ENCODE assay signal across 8 mouse cellular contexts in genomic region chr7:13053961-13054286, GRCm38 (mm10). TPM values are rescaled to one million over a fixed set of nuclear protein-coding genes. Genes with fewer than 3 reads are reported as not detected.
A peak's percentile ranks its signal among the peaks of the same experiment; 100 is the strongest.
DNase-seq lines count a peak whose midpoint lies in the region; ATAC-seq and TF ChIP-seq lines count a peak whose summit lies in the region.

No protein-coding gene starts in this region.

- TF ChIP-seq CTCF in layer of hippocampus, adult 2 months (conservative IDR thresholded peaks at IDR 0.05), result no peak
- TF ChIP-seq CTCF in intestine, postnatal 0 days (IDR thresholded peaks at IDR 0.05; ENCODE audit: low read depth), result no peak

- 0 out of 2 replicates have a peak, but pooled peaks cover 5% of the 10 kb centered on the region for H3K4me1 ChIP-seq in embryonic facial prominence, embryonic 13.5 days
- no peaks in the 10 kb centered on the region for H3K4me1 ChIP-seq in intestine, postnatal 0 days (replicated peaks; ENCODE audit: control insufficient read depth, insufficient read depth, low read length)
- H3K4me1 ChIP-seq in neural tube, embryonic 13.5 days (replicated peaks), result peaks cover 6% of the 10 kb centered on the region

- no peaks in the 10 kb centered on the region for H3K9me3 ChIP-seq in embryonic facial prominence, embryonic 13.5 days
- H3K9me3 ChIP-seq in intestine, postnatal 0 days (ENCODE audit: control insufficient read depth), result no peaks in the 10 kb centered on the region
- H3K9me3 ChIP-seq in neural tube, embryonic 13.5 days, result no peaks in the 10 kb centered on the region

- no peak for ATAC-seq in embryonic facial prominence, embryonic 13.5 days (ENCODE audit: insufficient number of reproducible peaks, insufficient read depth, low FRiP score, low TSS enrichment, low read depth)
- peak; percentile 45; the same call in 1 of the 2 replicates for ATAC-seq in intestine, postnatal 0 days
- no peak for ATAC-seq in neural tube, embryonic 13.5 days (ENCODE audit: low read depth)

- no peaks in the 10 kb centered on the region for H3K36me3 ChIP-seq in embryonic facial prominence, embryonic 13.5 days
- H3K36me3 ChIP-seq in intestine, postnatal 0 days (ENCODE audit: control insufficient read depth, insufficient read depth), result no peaks in the 10 kb centered on the region
- no peaks in the 10 kb centered on the region for H3K36me3 ChIP-seq in neural tube, embryonic 13.5 days

- DNase-seq in layer of hippocampus, adult 2 months (ENCODE audit: low spot score in 2 of 2), result no peak
- DNase-seq in layer of hippocampus, adult 8-10 months (ENCODE audit: low spot score in 2 of 2), result no peak
- DNase-seq in embryo, embryonic 10.5 days (ENCODE audit: low spot score), result no peak
- DNase-seq in spleen, adult 18-20 months, result no peak
- no peak for DNase-seq in layer of hippocampus, postnatal 36 days

- 3% methylated on average over 15 of the region's 15 CpGs for WGBS in embryonic facial prominence, embryonic 13.5 days
- 2% methylated on average over 15 of the region's 15 CpGs for WGBS in intestine, postnatal 0 days
- 2% methylated on average over 15 of the region's 15 CpGs for WGBS in neural tube, embryonic 13.5 days

- H3K4me2 ChIP-seq in embryonic facial prominence, embryonic 13.5 days, result peak overlapping the region; percentile 67
- peak overlapping the region; percentile 77 for H3K4me2 ChIP-seq in intestine, postnatal 0 days (replicated peaks; ENCODE audit: low read depth)
- H3K4me2 ChIP-seq in neural tube, embryonic 13.5 days, result peak overlapping the region; percentile 59

- no peaks in the 10 kb centered on the region for H3K27me3 ChIP-seq in embryonic facial prominence, embryonic 13.5 days
- no peaks in the 10 kb centered on the region for H3K27me3 ChIP-seq in intestine, postnatal 0 days (replicated peaks; ENCODE audit: control insufficient read depth, insufficient read depth, low read length)
- H3K27me3 ChIP-seq in neural tube, embryonic 13.5 days, result no peaks in the 10 kb centered on the region

- peak overlapping the region; percentile 72 for H3K9ac ChIP-seq in embryonic facial prominence, embryonic 13.5 days
- H3K9ac ChIP-seq in intestine, postnatal 0 days (ENCODE audit: low read depth, low read length), result peak overlapping the region; percentile 57
- peak overlapping the region; percentile 84 for H3K9ac ChIP-seq in neural tube, embryonic 13.5 days

- peak overlapping the region; percentile 84 for H3K4me3 ChIP-seq in layer of hippocampus, adult 2 months
- H3K4me3 ChIP-seq in embryonic facial prominence, embryonic 13.5 days, result peak overlapping the region; percentile 60
- H3K4me3 ChIP-seq in intestine, postnatal 0 days (ENCODE audit: low read depth, low read length), result peak overlapping the region; percentile 75
- peak overlapping the region; percentile 56 for H3K4me3 ChIP-seq in neural tube, embryonic 13.5 days

- H3K27ac ChIP-seq in layer of hippocampus, adult 2 months, result peak overlapping the region; percentile 99
- H3K27ac ChIP-seq in embryonic facial prominence, embryonic 13.5 days, result peak overlapping the region; percentile 89
- no peak overlapping the region for H3K27ac ChIP-seq in intestine, postnatal 0 days (ENCODE audit: low read depth, low read length)
- peak overlapping the region; percentile 96 for H3K27ac ChIP-seq in neural tube, embryonic 13.5 days (replicated peaks)

RNA-seq across cellular contexts. Expression of gene Mzf1, which starts 0.6 kb away (rescaled TPM):
- total RNA-seq in layer of hippocampus, adult 2 months (2021), result 10 to 100 TPM; 15.7 to 17.8 TPM
- total RNA-seq in layer of hippocampus, adult 8-10 months (2022), result 10 to 100 TPM; 12.1 to 16.3 (median 15.0) TPM
- 4.1 and 4.4 TPM in 2 replicates for polyA plus RNA-seq in embryonic facial prominence, embryonic 13.5 days (2015; fragmentation: Nextera tagmentation; extraction: Ambion mirVana)
- polyA plus RNA-seq in intestine, postnatal 0 days (2015; fragmentation: Nextera tagmentation; extraction: Ambion mirVana), result 0.83 and 1.1 TPM in 2 replicates
- 5.6 and 6.0 TPM in 2 replicates for polyA plus RNA-seq in neural tube, embryonic 13.5 days (2015; fragmentation: Nextera tagmentation; extraction: Ambion mirVana)
- 10 to 100 TPM; 14.3 to 17.6 TPM for total RNA-seq in layer of hippocampus, postnatal 36 days (2021)

RNA-seq across cellular contexts. Expression of gene Ube2m, which starts 15.8 kb away (rescaled TPM):
- total RNA-seq in layer of hippocampus, adult 2 months (2021), result 100 to 1,000 TPM; 190 to 199 TPM
- 100 to 1,000 TPM; 188 to 210 (median 192) TPM for total RNA-seq in layer of hippocampus, adult 8-10 months (2022)
- 74.0 and 97.2 TPM in 2 replicates for polyA plus RNA-seq in embryonic facial prominence, embryonic 13.5 days (2015; fragmentation: Nextera tagmentation; extraction: Ambion mirVana)
- polyA plus RNA-seq in intestine, postnatal 0 days (2015; fragmentation: Nextera tagmentation; extraction: Ambion mirVana), result 96.8 and 107 TPM in 2 replicates
- polyA plus RNA-seq in neural tube, embryonic 13.5 days (2015; fragmentation: Nextera tagmentation; extraction: Ambion mirVana), result 149 and 152 TPM in 2 replicates
- 100 to 1,000 TPM; 193 TPM for total RNA-seq in layer of hippocampus, postnatal 36 days (2021)

RNA-seq across cellular contexts. Expression of gene Chmp2a, which starts 19.3 kb away (rescaled TPM):
- 100 to 1,000 TPM; 133 to 141 TPM for total RNA-seq in layer of hippocampus, adult 2 months (2021)
- total RNA-seq in layer of hippocampus, adult 8-10 months (2022), result 100 to 1,000 TPM; 145 to 152 (median 147) TPM
- polyA plus RNA-seq in embryonic facial prominence, embryonic 13.5 days (2015; fragmentation: Nextera tagmentation; extraction: Ambion mirVana), result 129 and 137 TPM in 2 replicates
- polyA plus RNA-seq in intestine, postnatal 0 days (2015; fragmentation: Nextera tagmentation; extraction: Ambion mirVana), result 323 and 329 TPM in 2 replicates
- polyA plus RNA-seq in neural tube, embryonic 13.5 days (2015; fragmentation: Nextera tagmentation; extraction: Ambion mirVana), result 170 and 189 TPM in 2 replicates
- total RNA-seq in layer of hippocampus, postnatal 36 days (2021), result 100 to 1,000 TPM; 137 to 146 TPM

RNA-seq across cellular contexts. Expression of gene Vmn1r85, which starts 41.0 kb away (rescaled TPM):
- not detected for total RNA-seq in layer of hippocampus, adult 2 months (2021)
- total RNA-seq in layer of hippocampus, adult 8-10 months (2022), result not detected
- polyA plus RNA-seq in embryonic facial prominence, embryonic 13.5 days (2015; fragmentation: Nextera tagmentation; extraction: Ambion mirVana), result not detected in 2 replicates
- polyA plus RNA-seq in intestine, postnatal 0 days (2015; fragmentation: Nextera tagmentation; extraction: Ambion mirVana), result not detected in 2 replicates
- polyA plus RNA-seq in neural tube, embryonic 13.5 days (2015; fragmentation: Nextera tagmentation; extraction: Ambion mirVana), result 0.04 TPM in 1 of 2 replicates, not detected in the other
- total RNA-seq in layer of hippocampus, postnatal 36 days (2021), result not detected

RNA-seq across cellular contexts. Expression of gene Zbtb45, which starts 44.1 kb away (rescaled TPM):
- total RNA-seq in layer of hippocampus, adult 2 months (2021), result 10 to 100 TPM; 32.9 to 34.8 TPM
- 10 to 100 TPM; 27.0 to 29.6 (median 29.3) TPM for total RNA-seq in layer of hippocampus, adult 8-10 months (2022)
- polyA plus RNA-seq in embryonic facial prominence, embryonic 13.5 days (2015; fragmentation: Nextera tagmentation; extraction: Ambion mirVana), result 27.1 and 27.2 TPM in 2 replicates
- 11.2 and 11.6 TPM in 2 replicates for polyA plus RNA-seq in intestine, postnatal 0 days (2015; fragmentation: Nextera tagmentation; extraction: Ambion mirVana)
- polyA plus RNA-seq in neural tube, embryonic 13.5 days (2015; fragmentation: Nextera tagmentation; extraction: Ambion mirVana), result 36.2 and 37.8 TPM in 2 replicates
- total RNA-seq in layer of hippocampus, postnatal 36 days (2021), result 10 to 100 TPM; 33.6 to 37.8 TPM
